Mouse (Mus musculus): Measurements from ENCODE around the gene Repin1. TPM values are rescaled to one million over a fixed set of nuclear protein-coding genes. Genes with fewer than 3 reads are reported as not detected.

The Repin1 gene
- polyA plus RNA-seq, 1 experiment from 2014 or later = 20.1 TPM

GRCm38 (mm10) chr6:48638553-48638952 lies 44.9 kb downstream of the Repin1 start:
- Histone ChIP-seq H3K9me3 (ENCODE audit: control insufficient read depth, low read length) (no peaks in the 10 kb centered on the region), H3K9ac (ENCODE audit: low read depth, low read length) (no peak overlapping the region), H3K27ac (ENCODE audit: low read depth, low read length) (no peak overlapping the region), H3K4me2 (no peak overlapping the region), H3K36me3 (ENCODE audit: control insufficient read depth, insufficient read depth, low read length) (no peaks in the 10 kb centered on the region), H3K4me1 (replicated peaks; ENCODE audit: control insufficient read depth, insufficient read depth, low read length) (no peaks in the 10 kb centered on the region; the same call in 1 of the 2 replicates), H3K4me3 (ENCODE audit: low read depth, low read length) (no peak overlapping the region), H3K27me3 (replicated peaks; ENCODE audit: control insufficient read depth, insufficient read depth, low read length) (no peaks in the 10 kb centered on the region)
- DNase-seq (ENCODE audit: low spot score) = peak; percentile 23
- no peak for ATAC-seq (replicated peaks; ENCODE audit: low FRiP score)
- 64% methylated on average over 2 of the region's 2 CpGs for WGBS

- H3K9me3 ChIP-seq (ENCODE audit: control insufficient read depth, low read length) = no peaks in the 10 kb centered on the region
- H3K27ac ChIP-seq (ENCODE audit: low read depth, low read length) = no peak overlapping the region
- H3K36me3 ChIP-seq (ENCODE audit: control insufficient read depth, insufficient read depth, low read length) = no peaks in the 10 kb centered on the region
- 71% methylated on average over 6 of the region's 6 CpGs for WGBS
- no peak overlapping the region for H3K4me3 ChIP-seq (ENCODE audit: low read depth, low read length)
- ATAC-seq (replicated peaks; ENCODE audit: low FRiP score) (no peak), DNase-seq (ENCODE audit: low spot score) (peak; percentile 12)
- H3K27me3 ChIP-seq (replicated peaks; ENCODE audit: control insufficient read depth, insufficient read depth, low read length) = no peaks in the 10 kb centered on the region
- no peaks in the 10 kb centered on the region for H3K4me1 ChIP-seq (replicated peaks; ENCODE audit: control insufficient read depth, insufficient read depth, low read length)
- no peak overlapping the region for H3K9ac ChIP-seq (ENCODE audit: low read depth, low read length)
- H3K4me2 ChIP-seq = no peak overlapping the region
Observed at GRCm38 (mm10) chr6:48641391-48641790, 47.7 kb downstream of the Repin1 start.

- Histone ChIP-seq H3K27me3 (replicated peaks; ENCODE audit: control insufficient read depth, insufficient read depth, low read length) (no peaks in the 10 kb centered on the region), H3K4me3 (ENCODE audit: low read depth, low read length) (no peak overlapping the region), H3K9ac (ENCODE audit: low read depth, low read length) (no peak overlapping the region), H3K4me2 (no peak overlapping the region), H3K9me3 (ENCODE audit: control insufficient read depth, low read length) (no peaks in the 10 kb centered on the region), H3K36me3 (ENCODE audit: control insufficient read depth, insufficient read depth, low read length) (no peaks in the 10 kb centered on the region), H3K4me1 (replicated peaks; ENCODE audit: control insufficient read depth, insufficient read depth, low read length) (0 out of 2 replicates have a peak, but pooled peaks cover 4% of the 10 kb centered on the region), H3K27ac (ENCODE audit: low read depth, low read length) (no peak overlapping the region)
- no peak for DNase-seq (ENCODE audit: low spot score)
- no peak for ATAC-seq (replicated peaks; ENCODE audit: low FRiP score)
- 23% methylated on average over 4 of the region's 4 CpGs for WGBS
Observed at GRCm38 (mm10) chr6:48642764-48643292, 49.1 kb downstream of the Repin1 start.

GRCm38 (mm10) chr6:48645660-48646308 lies 52.1 kb downstream of the Repin1 start:
- no peak overlapping the region for H3K4me2 ChIP-seq
- no peaks in the 10 kb centered on the region for H3K9me3 ChIP-seq (ENCODE audit: control insufficient read depth, low read length)
- H3K27ac ChIP-seq (ENCODE audit: low read depth, low read length) = no peak overlapping the region
- no peak overlapping the region for H3K4me3 ChIP-seq (ENCODE audit: low read depth, low read length)
- WGBS = 8% methylated on average over 12 of the region's 12 CpGs
- DNase-seq (ENCODE audit: low spot score) (peak; percentile 58), ATAC-seq (replicated peaks; ENCODE audit: low FRiP score) (no peak)
- no peaks in the 10 kb centered on the region for H3K36me3 ChIP-seq (ENCODE audit: control insufficient read depth, insufficient read depth, low read length)
- H3K27me3 ChIP-seq (replicated peaks; ENCODE audit: control insufficient read depth, insufficient read depth, low read length) = no peaks in the 10 kb centered on the region
- no peak overlapping the region for H3K9ac ChIP-seq (ENCODE audit: low read depth, low read length)
- H3K4me1 ChIP-seq (replicated peaks; ENCODE audit: control insufficient read depth, insufficient read depth, low read length) = 0 out of 2 replicates have a peak, but pooled peaks cover 4% of the 10 kb centered on the region

- no peak overlapping the region for H3K9ac ChIP-seq (ENCODE audit: low read depth, low read length)
- H3K36me3 ChIP-seq (ENCODE audit: control insufficient read depth, insufficient read depth, low read length) = no peaks in the 10 kb centered on the region
- H3K9me3 ChIP-seq (ENCODE audit: control insufficient read depth, low read length) = no peaks in the 10 kb centered on the region
- no peaks in the 10 kb centered on the region for H3K27me3 ChIP-seq (replicated peaks; ENCODE audit: control insufficient read depth, insufficient read depth, low read length)
- H3K4me3 ChIP-seq (ENCODE audit: low read depth, low read length) = no peak overlapping the region
- no peak overlapping the region for H3K4me2 ChIP-seq
- 0 out of 2 replicates have a peak, but pooled peaks cover 4% of the 10 kb centered on the region for H3K4me1 ChIP-seq (replicated peaks; ENCODE audit: control insufficient read depth, insufficient read depth, low read length)
- no peak for DNase-seq (ENCODE audit: low spot score)
- no peak for ATAC-seq (replicated peaks; ENCODE audit: low FRiP score)
- WGBS = 68% methylated on average over 4 of the region's 4 CpGs
- H3K27ac ChIP-seq (ENCODE audit: low read depth, low read length) = no peak overlapping the region
Observed at GRCm38 (mm10) chr6:48646309-48646690, 52.6 kb downstream of the Repin1 start.

GRCm38 (mm10) chr6:48646995-48647394 lies 53.3 kb downstream of the Repin1 start, which contains the start of gene Gimap8:
TSS of gene Gimap8 (plus strand) at chr6:48647234.
- no peak within 1 kb of the TSS for H3K9ac ChIP-seq (ENCODE audit: low read depth, low read length)
- H3K4me2 ChIP-seq = peak within 1 kb of the TSS; percentile 21; the same call in 1 of the 2 replicates
- H3K36me3 ChIP-seq (ENCODE audit: control insufficient read depth, insufficient read depth, low read length) = no peaks in the 10 kb centered on the region
- no peaks in the 10 kb centered on the region for H3K9me3 ChIP-seq (ENCODE audit: control insufficient read depth, low read length)
- no peaks in the 10 kb centered on the region for H3K27me3 ChIP-seq (replicated peaks; ENCODE audit: control insufficient read depth, insufficient read depth, low read length)
- no peak for DNase-seq (ENCODE audit: low spot score)
- no peak within 1 kb of the TSS for H3K4me3 ChIP-seq (ENCODE audit: low read depth, low read length)
- no peak within 1 kb of the TSS for H3K27ac ChIP-seq (ENCODE audit: low read depth, low read length)
- 31% methylated on average over 3 of the region's 3 CpGs for WGBS
- H3K4me1 ChIP-seq (replicated peaks; ENCODE audit: control insufficient read depth, insufficient read depth, low read length) = 0 out of 2 replicates have a peak, but pooled peaks cover 4% of the 10 kb centered on the region
- no peak for ATAC-seq (replicated peaks; ENCODE audit: low FRiP score)

- H3K9ac ChIP-seq (ENCODE audit: low read depth, low read length) = no peak overlapping the region
- ATAC-seq (replicated peaks; ENCODE audit: low FRiP score) = no peak
- WGBS = 74% methylated on average over 2 of the region's 2 CpGs
- no peaks in the 10 kb centered on the region for H3K27me3 ChIP-seq (replicated peaks; ENCODE audit: control insufficient read depth, insufficient read depth, low read length)
- no peak overlapping the region for H3K27ac ChIP-seq (ENCODE audit: low read depth, low read length)
- no peak for DNase-seq (ENCODE audit: low spot score)
- H3K36me3 ChIP-seq (ENCODE audit: control insufficient read depth, insufficient read depth, low read length) = no peaks in the 10 kb centered on the region
- H3K9me3 ChIP-seq (ENCODE audit: control insufficient read depth, low read length) = no peaks in the 10 kb centered on the region
- H3K4me2 ChIP-seq = no peak overlapping the region; the same call in 1 of the 2 replicates
- H3K4me1 ChIP-seq (replicated peaks; ENCODE audit: control insufficient read depth, insufficient read depth, low read length) = 0 out of 2 replicates have a peak, but pooled peaks cover 4% of the 10 kb centered on the region
- no peak overlapping the region for H3K4me3 ChIP-seq (ENCODE audit: low read depth, low read length)
Observed at GRCm38 (mm10) chr6:48647611-48648010, 53.9 kb downstream of the Repin1 start.

Measured in liver, embryonic 11.5 days (tissue).